Mouse (Mus musculus) olfactory bulb, adult 2 months (tissue): Measurements from ENCODE around the gene Kif14.

ENCODE experiments used
- CTCF ChIP-seq: fragments of 200-500 bp; IDR thresholded peaks from 2 replicates; pipeline ENCODE4 v1.5.1; 2012; ENCODE audit warnings: low read depth, mild to moderate bottlenecking, low read length, moderate library complexity; ENCODE audit not compliant: insufficient read depth
- POLR2A ChIP-seq: fragments of 200-500 bp; IDR thresholded peaks from 2 replicates; pipeline ENCODE4 v1.6.1; 2012; ENCODE audit warnings: mild to moderate bottlenecking, low read depth, low read length, moderate library complexity; ENCODE audit not compliant: insufficient read depth

DNA sequence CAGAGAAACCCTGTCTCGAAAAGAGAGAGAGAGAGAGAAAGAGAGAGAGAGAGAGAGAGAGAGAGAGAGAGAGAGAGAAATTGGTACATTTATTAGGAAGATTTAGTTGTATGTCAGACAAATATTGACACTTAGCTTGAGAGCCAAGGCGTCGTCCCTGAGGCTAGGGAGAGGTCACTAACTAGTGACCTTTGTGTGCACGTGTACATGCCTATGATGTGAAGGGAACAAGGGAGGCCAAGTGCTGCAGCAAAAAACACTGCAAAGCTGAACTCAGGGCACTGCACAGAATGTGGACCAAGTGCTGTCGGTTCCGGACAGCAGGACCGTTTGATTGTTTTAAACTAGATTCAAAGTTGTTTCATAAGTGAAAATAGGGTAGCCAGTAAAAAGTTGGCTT is 25.4 kb upstream of the Kif14 start:
- TF ChIP-seq POLR2A (no peak), CTCF (no peak)
